Mouse (Mus musculus) ES-E14 (cell line): Measurements from ENCODE around the gene Nr2c2ap.

Experiments
- CHD2 ChIP-seq: IDR thresholded peaks from 2 replicates; pipeline ENCODE4 v1.6.1; 2014; ENCODE audit warnings: mild to moderate bottlenecking, low read depth, low read length, inconsistent platforms
- HCFC1 ChIP-seq: IDR thresholded peaks from 2 replicates; pipeline ENCODE4 v1.6.1; 2012; ENCODE audit warnings: low read length, inconsistent platforms, borderline replicate concordance; ENCODE audit not compliant: insufficient read depth
- MAFK ChIP-seq: IDR thresholded peaks from 2 replicates; pipeline ENCODE4 v1.6.1; 2014; ENCODE audit warnings: mild to moderate bottlenecking, low read depth, low read length, inconsistent platforms; ENCODE audit not compliant: insufficient read depth
- ZC3H11A ChIP-seq: IDR thresholded peaks from 2 replicates; pipeline ENCODE4 v1.6.1; 2012; ENCODE audit warnings: low read depth, mild to moderate bottlenecking, inconsistent platforms, low read length, borderline replicate concordance
- ZNF384 ChIP-seq: IDR thresholded peaks from 2 replicates; pipeline ENCODE4 v1.6.1; 2012; ENCODE audit warnings: low read depth, low read length, inconsistent platforms

DNA sequence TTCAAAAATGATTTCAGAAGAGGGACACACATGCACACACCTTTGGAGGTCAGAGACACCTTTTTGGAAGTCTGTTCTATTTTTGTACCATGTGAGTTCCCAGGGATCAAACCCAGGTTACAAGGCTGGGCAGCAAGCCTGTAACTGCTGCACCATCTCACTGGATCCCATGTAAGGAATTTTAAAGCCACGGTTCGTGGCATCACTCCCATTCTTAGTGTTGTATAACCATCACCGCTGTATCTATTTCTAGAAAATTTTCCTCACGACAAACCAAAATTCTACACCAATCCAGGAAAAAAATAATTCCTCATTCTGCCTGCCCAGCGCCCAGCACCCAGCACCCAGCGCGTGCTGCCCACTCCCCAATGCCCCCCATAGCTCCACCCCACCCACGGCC is 31.9 kb upstream of the Nr2c2ap start:
- TF ChIP-seq MAFK, result no peak
- TF ChIP-seq ZC3H11A, result no peak
- TF ChIP-seq HCFC1, result no peak
- no peak for TF ChIP-seq ZNF384
- no peak for TF ChIP-seq CHD2
